Mouse (Mus musculus): ENCODE results near the gene Scd3. TPM values are rescaled to one million over a fixed set of nuclear protein-coding genes. Genes with fewer than 3 reads are reported as not detected.

The Scd3 gene
- polyA plus RNA-seq, 1 experiment from 2014 or later: 4.8 TPM

DNA sequence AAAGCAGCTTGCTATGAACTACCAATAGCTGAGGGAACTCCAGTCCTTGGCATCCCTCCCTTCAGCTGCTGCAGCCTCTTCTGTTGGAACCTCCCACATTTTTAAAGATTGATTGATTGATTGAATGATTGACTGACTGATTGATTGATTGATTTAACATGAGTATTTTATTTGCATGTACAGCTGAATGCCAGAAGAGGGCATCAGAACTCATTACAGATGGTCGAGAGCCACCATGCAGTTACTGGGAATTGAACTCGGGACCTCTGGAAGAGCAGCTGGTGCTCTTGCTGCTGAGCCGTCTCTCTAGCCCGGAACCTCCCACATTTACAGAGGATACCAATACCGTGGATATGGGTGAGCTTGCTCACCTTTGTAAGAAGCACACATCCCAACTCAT, 57.4 kb downstream of the Scd3 start:
- Histone ChIP-seq H3K36me3 (no peaks in the 10 kb centered on the region), H3K4me1 (no peaks in the 10 kb centered on the region), H3K27me3 (replicated peaks) (no peaks in the 10 kb centered on the region), H3K4me2 (no peak overlapping the region), H3K9ac (replicated peaks) (no peak overlapping the region), H3K9me3 (replicated peaks) (no peaks in the 10 kb centered on the region), H3K27ac (replicated peaks) (no peak overlapping the region), H3K4me3 (replicated peaks) (no peak overlapping the region)
- no peak for ATAC-seq (ENCODE audit: low FRiP score)
- WGBS: 88% methylated on average over 5 of the region's 5 CpGs

DNA sequence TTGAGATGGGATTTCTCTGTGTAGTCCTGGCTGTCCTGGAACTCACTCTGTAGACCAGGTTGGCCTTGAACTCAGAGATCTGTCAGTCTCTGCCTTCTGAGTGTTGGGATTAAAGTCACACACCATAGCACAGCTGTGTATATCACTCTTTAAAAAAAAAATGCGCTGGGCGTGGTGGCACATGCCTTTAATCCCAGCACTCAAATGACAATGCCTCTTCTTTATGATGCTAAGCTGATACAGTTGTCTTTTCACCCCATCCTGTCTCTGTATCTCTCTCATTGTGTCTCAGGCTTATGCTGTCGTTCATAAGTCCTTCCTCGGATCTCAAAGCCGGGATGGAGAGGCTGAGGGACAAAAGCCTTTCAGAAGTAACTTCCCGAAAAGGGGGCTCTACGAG, 58.7 kb downstream of the Scd3 start:
- no peak overlapping the region for H3K9ac ChIP-seq (replicated peaks)
- no peaks in the 10 kb centered on the region for H3K27me3 ChIP-seq (replicated peaks)
- H3K9me3 ChIP-seq (replicated peaks): no peaks in the 10 kb centered on the region
- no peak for ATAC-seq (ENCODE audit: low FRiP score)
- whole genome bisulfite sequencing: 81% methylated on average over 7 of the region's 7 CpGs
- peaks cover 10% of the 10 kb centered on the region; the same call in 1 of the 2 replicates for H3K4me1 ChIP-seq
- H3K27ac ChIP-seq (replicated peaks): no peak overlapping the region
- no peak overlapping the region for H3K4me2 ChIP-seq
- H3K36me3 ChIP-seq: no peaks in the 10 kb centered on the region
- H3K4me3 ChIP-seq (replicated peaks): no peak overlapping the region

DNA sequence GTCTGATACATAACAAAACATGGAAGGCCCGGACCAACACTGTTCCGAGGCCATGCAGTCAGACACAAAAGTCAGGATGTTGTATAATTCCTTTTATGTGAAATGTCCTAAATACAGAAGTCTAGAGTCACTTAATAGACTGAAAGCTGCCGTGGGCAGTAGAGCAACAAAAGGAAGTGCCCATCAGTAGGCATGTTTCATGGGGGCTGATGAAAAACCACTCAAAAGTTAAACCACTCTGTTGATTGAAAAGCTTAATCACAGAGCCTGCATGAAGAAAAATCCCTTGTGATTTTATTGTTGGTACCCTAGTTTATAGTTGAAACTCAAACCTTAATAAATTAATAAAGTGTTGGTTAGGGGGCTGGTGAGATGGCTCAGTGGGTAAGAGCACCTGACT, 60.5 kb downstream of the Scd3 start:
- 72% methylated on average over 3 of the region's 3 CpGs for WGBS
- Histone ChIP-seq H3K9ac (replicated peaks) (no peak overlapping the region), H3K9me3 (replicated peaks) (no peaks in the 10 kb centered on the region), H3K36me3 (no peaks in the 10 kb centered on the region), H3K27ac (replicated peaks) (no peak overlapping the region), H3K4me3 (replicated peaks) (no peak overlapping the region), H3K4me1 (peaks cover 16% of the 10 kb centered on the region; the same call in 1 of the 2 replicates), H3K27me3 (replicated peaks) (no peaks in the 10 kb centered on the region), H3K4me2 (no peak overlapping the region)
- no peak for ATAC-seq (ENCODE audit: low FRiP score)

DNA sequence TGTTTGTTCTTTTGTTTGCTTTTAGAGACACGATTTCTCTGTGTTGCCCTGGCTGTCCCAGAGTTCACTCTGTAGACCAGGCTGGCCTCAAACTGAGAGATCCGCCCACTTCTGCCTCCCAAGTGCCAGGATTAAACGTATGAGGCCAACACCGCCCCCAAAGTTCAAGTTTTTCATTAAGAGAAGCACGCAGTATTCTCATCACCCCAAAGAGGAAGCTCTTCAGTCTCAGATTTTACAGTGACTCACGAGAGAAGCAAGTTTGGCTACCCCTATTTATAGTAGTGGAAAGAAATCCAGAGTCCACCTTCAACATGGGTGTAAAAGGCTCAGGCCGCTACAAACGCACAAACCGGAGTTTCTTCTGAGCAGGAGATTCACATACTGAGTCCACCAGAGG, 61.2 kb downstream of the Scd3 start:
- 69% methylated on average over 9 of the region's 9 CpGs for WGBS
- Histone ChIP-seq H3K9me3 (replicated peaks) (no peaks in the 10 kb centered on the region), H3K27me3 (replicated peaks) (no peaks in the 10 kb centered on the region), H3K4me1 (peaks cover 16% of the 10 kb centered on the region; the same call in 1 of the 2 replicates), H3K27ac (replicated peaks) (no peak overlapping the region), H3K4me3 (replicated peaks) (no peak overlapping the region), H3K9ac (replicated peaks) (no peak overlapping the region), H3K4me2 (no peak overlapping the region), H3K36me3 (no peaks in the 10 kb centered on the region)
- ATAC-seq (ENCODE audit: low FRiP score): no peak

DNA sequence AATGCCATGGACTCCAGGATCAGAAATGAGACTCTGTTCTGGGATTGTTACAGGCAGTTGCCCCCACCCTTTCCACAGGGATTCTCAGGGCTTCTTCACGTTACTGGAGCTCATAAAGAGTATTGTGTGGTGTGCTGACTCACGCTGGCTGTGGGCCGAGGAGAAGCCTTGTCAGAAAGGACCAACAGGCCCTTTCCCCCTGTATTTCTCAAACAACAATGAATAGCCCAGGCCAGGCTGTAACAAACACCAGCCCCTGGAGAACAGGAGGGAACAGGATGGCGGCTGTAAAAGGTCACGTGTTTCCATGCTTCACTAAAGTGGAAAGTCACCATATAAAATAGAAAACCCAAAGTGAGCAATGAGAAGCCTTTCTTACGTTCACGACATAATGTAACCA, 62.2 kb downstream of the Scd3 start:
- H3K27me3 ChIP-seq (replicated peaks): no peaks in the 10 kb centered on the region
- no peak overlapping the region for H3K27ac ChIP-seq (replicated peaks)
- no peaks in the 10 kb centered on the region for H3K9me3 ChIP-seq (replicated peaks)
- no peak for ATAC-seq (ENCODE audit: low FRiP score)
- 20% methylated on average over 7 of the region's 7 CpGs for WGBS
- no peak overlapping the region for H3K9ac ChIP-seq (replicated peaks)
- peaks cover 16% of the 10 kb centered on the region; the same call in 1 of the 2 replicates for H3K4me1 ChIP-seq
- no peak overlapping the region for H3K4me3 ChIP-seq (replicated peaks)
- H3K36me3 ChIP-seq: no peaks in the 10 kb centered on the region
- no peak overlapping the region for H3K4me2 ChIP-seq

DNA sequence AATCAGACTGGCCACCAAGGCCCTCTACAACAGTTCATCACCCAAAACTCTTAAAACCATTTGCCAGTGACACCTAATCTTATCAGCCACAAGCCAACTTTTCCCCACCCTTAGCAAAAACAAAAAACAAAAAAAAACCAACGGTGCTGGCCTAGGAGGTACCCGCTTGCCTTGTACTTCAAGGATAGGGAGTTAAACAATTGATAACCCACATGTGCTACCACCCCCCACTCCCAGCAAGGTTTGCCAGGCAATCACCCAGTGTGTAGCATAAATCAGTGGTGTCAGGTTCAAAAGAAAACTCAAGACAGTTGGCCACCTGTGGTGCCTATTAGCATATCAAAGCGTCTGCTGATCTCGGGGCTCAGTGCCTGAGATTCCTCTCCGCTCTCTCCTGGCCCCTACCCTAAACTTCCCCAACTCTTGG, 62.9 kb downstream of the Scd3 start:
- H3K9ac ChIP-seq (replicated peaks): no peak overlapping the region
- 20% methylated on average over 5 of the region's 5 CpGs for WGBS
- 0 out of 2 replicates have a peak overlapping the region, but pooled peaks have one; percentile 65 for H3K4me3 ChIP-seq (replicated peaks)
- H3K4me2 ChIP-seq: peak overlapping the region; percentile 86
- H3K27me3 ChIP-seq (replicated peaks): no peaks in the 10 kb centered on the region
- H3K36me3 ChIP-seq: no peaks in the 10 kb centered on the region
- H3K27ac ChIP-seq (replicated peaks): peak overlapping the region; percentile 96; the same call in 1 of the 2 replicates
- no peaks in the 10 kb centered on the region for H3K9me3 ChIP-seq (replicated peaks)
- peaks cover 16% of the 10 kb centered on the region; the same call in 1 of the 2 replicates for H3K4me1 ChIP-seq
- ATAC-seq (ENCODE audit: low FRiP score): no peak

DNA sequence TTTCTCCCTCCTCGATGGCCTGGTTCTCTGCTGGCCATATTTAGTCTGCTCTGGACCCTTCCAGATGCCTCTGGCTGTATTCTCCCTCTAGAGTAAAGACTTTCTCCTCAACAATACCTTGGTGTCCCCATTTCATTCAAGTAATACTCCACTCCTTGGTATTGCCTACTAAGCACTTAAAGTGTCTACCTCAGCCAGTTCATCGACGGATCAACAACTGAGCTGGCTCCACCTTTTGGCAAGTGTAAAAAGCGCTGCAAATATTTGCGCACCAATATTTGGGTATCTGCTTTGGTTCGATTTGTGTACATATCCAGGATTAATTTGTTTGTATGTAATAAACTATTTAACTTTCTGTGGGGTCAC, 63.4 kb downstream of the Scd3 start:
- H3K36me3 ChIP-seq: no peaks in the 10 kb centered on the region
- H3K4me3 ChIP-seq (replicated peaks): peak overlapping the region; percentile 65
- peak overlapping the region; percentile 96 for H3K27ac ChIP-seq (replicated peaks)
- H3K9me3 ChIP-seq (replicated peaks): no peaks in the 10 kb centered on the region
- peak overlapping the region; percentile 86 for H3K4me2 ChIP-seq
- peak; percentile 31; the same call in 1 of the 2 replicates for ATAC-seq (ENCODE audit: low FRiP score)
- WGBS: 3% methylated on average over 6 of the region's 6 CpGs
- peak overlapping the region; percentile 70; the same call in 1 of the 2 replicates for H3K9ac ChIP-seq (replicated peaks)
- H3K4me1 ChIP-seq: peaks cover 16% of the 10 kb centered on the region; the same call in 1 of the 2 replicates
- no peaks in the 10 kb centered on the region for H3K27me3 ChIP-seq (replicated peaks)

DNA sequence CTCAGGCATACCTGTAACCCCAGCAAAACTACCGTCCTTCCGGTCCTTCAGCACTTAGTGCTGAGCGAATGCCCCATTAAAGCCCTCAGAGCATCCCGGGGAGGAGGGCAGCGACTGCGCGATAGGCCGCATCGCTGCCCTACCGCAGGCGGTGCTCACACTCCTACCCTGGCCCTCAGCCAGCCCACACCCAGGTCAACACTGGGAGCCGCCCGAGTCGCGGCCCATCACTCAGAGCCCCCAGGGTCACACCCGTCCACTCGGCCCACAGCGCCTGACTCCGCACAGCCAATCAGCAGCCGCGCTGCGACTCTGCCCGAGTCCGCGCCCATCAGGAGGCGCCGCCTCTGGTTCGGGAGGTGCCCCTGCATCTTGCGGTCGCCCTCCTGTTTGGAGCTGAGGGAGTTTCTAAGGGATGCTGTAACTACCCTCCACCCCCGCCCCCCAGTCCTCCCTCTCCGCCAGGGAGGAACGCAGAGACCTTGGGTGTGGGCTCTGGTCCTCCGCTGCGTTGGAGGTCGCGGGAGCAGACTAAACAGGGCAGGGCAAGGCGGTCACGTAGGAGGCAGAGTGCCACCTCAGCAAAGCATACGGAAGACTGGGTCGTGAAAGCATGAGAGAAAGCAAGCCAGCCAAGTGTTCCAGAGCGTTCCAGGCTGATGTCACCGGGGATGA, 63.9 kb downstream of the Scd3 start:
- WGBS: under 1% methylated on average over 43 of the region's 43 CpGs
- Histone ChIP-seq H3K4me2 (peak overlapping the region; percentile 86), H3K27me3 (replicated peaks) (no peaks in the 10 kb centered on the region), H3K4me1 (peaks cover 16% of the 10 kb centered on the region; the same call in 1 of the 2 replicates), H3K27ac (replicated peaks) (peak overlapping the region; percentile 96), H3K9me3 (replicated peaks) (no peaks in the 10 kb centered on the region), H3K36me3 (no peaks in the 10 kb centered on the region), H3K4me3 (replicated peaks) (peak overlapping the region; percentile 65), H3K9ac (replicated peaks) (peak overlapping the region; percentile 70)
- ATAC-seq (ENCODE audit: low FRiP score): peak; percentile 96

DNA sequence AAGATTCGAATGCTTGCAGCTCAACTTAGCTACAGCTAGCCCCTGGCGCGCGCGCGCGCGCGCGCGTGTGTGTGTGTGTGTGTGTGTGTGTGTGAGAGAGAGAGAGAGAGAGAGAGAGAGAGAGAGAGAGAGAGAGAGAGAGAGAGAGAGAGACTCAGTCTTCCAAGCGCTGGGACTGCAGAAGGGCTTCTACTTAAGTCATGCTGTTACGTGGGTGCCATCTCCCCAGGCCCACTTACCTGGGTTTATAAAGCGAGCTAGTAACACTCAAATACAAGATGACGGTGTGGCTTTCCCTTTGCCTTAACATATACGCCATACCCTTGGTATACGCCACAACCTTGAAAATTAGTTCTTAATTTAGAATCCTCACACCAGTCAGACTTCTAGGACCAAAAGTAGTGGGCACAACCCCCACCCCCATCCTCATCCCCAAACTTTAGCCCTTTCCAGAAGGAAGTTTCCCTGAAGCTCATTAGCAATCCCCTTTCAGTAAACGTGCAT, 64.5 kb downstream of the Scd3 start:
- Histone ChIP-seq H3K4me2 (peak overlapping the region; percentile 86), H3K36me3 (no peaks in the 10 kb centered on the region), H3K4me1 (peaks cover 16% of the 10 kb centered on the region; the same call in 1 of the 2 replicates), H3K4me3 (replicated peaks) (peak overlapping the region; percentile 65), H3K27me3 (replicated peaks) (no peaks in the 10 kb centered on the region), H3K27ac (replicated peaks) (peak overlapping the region; percentile 96), H3K9me3 (replicated peaks) (no peaks in the 10 kb centered on the region), H3K9ac (replicated peaks) (peak overlapping the region; percentile 70)
- 12% methylated on average over 11 of the region's 18 CpGs for WGBS
- no peak; the same call in 1 of the 2 replicates for ATAC-seq (ENCODE audit: low FRiP score)

DNA sequence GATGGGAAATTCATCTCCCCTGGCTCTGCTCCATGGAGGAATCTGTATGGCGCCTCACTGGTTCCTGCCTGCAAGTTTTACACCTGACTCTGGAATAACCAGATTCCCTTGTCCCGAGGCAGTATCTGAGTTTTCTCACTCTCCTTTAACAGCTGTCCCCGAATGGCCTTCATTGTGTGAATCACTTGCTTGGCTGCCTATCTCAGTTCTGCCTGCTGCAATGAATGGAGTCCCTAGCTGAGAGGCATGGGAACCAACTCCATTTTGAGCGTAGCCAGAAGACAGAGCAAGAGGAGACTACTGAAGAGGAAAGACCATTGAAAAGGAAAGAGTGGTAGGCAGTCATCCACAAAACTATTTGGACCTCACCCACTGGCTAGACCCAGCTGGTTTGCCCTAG, 70.6 kb downstream of the Scd3 start:
- no peaks in the 10 kb centered on the region for H3K27me3 ChIP-seq (replicated peaks)
- no peak overlapping the region for H3K9ac ChIP-seq (replicated peaks)
- no peak overlapping the region for H3K27ac ChIP-seq (replicated peaks)
- WGBS: 70% methylated on average over 4 of the region's 4 CpGs
- no peak for ATAC-seq (ENCODE audit: low FRiP score)
- H3K36me3 ChIP-seq: no peaks in the 10 kb centered on the region
- no peaks in the 10 kb centered on the region for H3K9me3 ChIP-seq (replicated peaks)
- H3K4me1 ChIP-seq: 0 out of 2 replicates have a peak, but pooled peaks cover 3% of the 10 kb centered on the region
- H3K4me2 ChIP-seq: no peak overlapping the region
- H3K4me3 ChIP-seq (replicated peaks): no peak overlapping the region

DNA sequence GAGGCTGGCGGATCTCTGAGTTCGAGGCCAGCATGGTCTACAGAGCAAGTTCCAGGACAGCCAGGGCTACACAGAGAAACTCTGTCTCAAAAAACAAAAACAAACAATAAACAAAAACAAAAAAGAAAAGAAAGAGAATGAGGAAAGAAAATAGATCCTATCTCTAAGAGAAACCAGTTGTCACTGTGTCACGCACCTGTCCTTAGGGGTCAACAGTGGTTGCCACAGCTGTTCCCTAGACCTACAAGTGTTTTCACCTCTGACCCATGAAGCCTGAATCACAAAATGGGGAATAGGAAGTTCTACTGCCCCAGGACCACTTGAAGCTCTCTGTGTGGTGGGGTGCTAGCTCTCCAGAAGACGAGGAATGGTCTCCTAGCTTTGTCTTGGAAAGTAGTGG, 71.4 kb downstream of the Scd3 start:
- WGBS: over 99% methylated on average over 4 of the region's 4 CpGs
- 0 out of 2 replicates have a peak, but pooled peaks cover 3% of the 10 kb centered on the region for H3K4me1 ChIP-seq
- H3K36me3 ChIP-seq: no peaks in the 10 kb centered on the region
- no peak overlapping the region for H3K4me2 ChIP-seq
- no peaks in the 10 kb centered on the region for H3K9me3 ChIP-seq (replicated peaks)
- H3K4me3 ChIP-seq (replicated peaks): no peak overlapping the region
- H3K27me3 ChIP-seq (replicated peaks): no peaks in the 10 kb centered on the region
- no peak overlapping the region for H3K27ac ChIP-seq (replicated peaks)
- no peak for ATAC-seq (ENCODE audit: low FRiP score)
- H3K9ac ChIP-seq (replicated peaks): no peak overlapping the region

DNA sequence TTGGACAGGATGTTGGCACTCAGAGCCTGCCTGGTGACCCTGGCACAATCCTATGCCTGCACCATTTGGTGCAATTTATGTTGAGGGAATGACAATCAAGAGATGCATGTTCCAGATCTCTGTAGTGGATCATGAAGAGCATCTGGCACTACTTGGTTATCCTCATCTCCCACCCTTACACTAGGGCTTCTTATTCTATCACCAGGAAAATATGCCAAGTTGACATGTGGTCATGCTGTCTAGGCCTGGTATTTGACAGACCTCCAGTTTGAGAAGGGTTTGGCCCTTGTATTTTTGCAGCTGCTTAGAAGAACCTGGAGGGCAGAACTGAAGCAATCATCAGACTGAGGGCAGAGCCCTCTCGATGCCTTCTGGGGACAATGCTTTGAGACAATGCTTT, 72.3 kb downstream of the Scd3 start:
- Histone ChIP-seq H3K4me1 (peaks cover 8% of the 10 kb centered on the region; the same call in 1 of the 2 replicates), H3K36me3 (no peaks in the 10 kb centered on the region), H3K9me3 (replicated peaks) (no peaks in the 10 kb centered on the region), H3K4me3 (replicated peaks) (no peak overlapping the region), H3K4me2 (no peak overlapping the region), H3K27ac (replicated peaks) (no peak overlapping the region), H3K27me3 (replicated peaks) (no peaks in the 10 kb centered on the region), H3K9ac (replicated peaks) (no peak overlapping the region)
- 96% methylated on average over 1 of the region's 1 CpGs for WGBS
- no peak for ATAC-seq (ENCODE audit: low FRiP score)

Data from neural tube, embryonic 15.5 days (tissue).